Mouse (Mus musculus): ENCODE data around the gene 2010300C02Rik.
"Not testable (repeated sequence)": the region's sequence is repeated elsewhere in the genome, so short reads cannot be mapped to it uniquely, and the experiment has no call there.

The 2010300C02Rik gene

DNA sequence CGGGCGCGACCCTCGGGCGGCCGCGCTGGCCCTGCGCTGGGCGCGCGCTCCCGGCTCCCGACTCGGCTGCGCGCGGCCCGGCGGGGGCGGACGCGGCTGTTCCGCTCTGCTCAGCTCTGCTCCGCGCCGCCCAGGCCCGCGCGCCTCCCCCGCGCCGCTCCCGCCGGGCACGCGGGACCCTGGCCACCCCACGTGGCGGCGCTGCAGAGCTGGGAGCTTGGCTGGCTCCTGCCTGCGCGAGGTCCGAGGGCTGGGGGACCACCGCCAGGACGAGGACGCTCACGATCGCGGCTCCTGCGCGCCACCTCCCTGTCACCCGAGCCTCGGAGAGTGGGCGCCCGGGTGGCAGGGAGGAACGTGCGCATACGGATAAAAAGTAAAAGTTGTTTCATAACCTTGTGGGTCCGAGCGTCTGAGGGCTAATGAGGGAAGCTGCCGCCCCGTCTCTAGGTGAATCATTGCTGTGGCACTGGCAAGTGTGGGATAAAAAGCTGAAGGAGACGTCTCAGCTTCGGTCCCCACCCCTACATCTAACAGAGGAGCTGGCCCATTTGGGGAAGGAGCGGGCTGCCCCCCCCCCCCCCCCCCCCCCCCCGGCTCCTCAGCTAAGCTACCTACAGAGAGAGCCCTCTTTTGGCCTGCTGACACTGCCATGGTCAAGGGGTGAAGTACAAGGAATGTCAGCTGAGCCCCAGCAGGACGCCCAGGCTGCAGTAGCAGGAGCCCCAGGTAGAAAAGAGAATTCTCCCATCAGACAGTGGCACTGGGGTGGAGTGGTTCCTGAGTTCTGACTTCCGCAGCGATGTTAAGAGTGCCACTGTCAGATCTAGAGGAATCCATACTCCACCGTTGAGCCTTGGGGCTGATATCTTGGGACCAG is at the start of gene 2010300C02Rik:
TSS of gene 2010300C02Rik (minus strand) at position 325 of the 880 bp plus-strand sequence.
- DNase-seq (ENCODE audit: low spot score): peak; percentile 66

DNA sequence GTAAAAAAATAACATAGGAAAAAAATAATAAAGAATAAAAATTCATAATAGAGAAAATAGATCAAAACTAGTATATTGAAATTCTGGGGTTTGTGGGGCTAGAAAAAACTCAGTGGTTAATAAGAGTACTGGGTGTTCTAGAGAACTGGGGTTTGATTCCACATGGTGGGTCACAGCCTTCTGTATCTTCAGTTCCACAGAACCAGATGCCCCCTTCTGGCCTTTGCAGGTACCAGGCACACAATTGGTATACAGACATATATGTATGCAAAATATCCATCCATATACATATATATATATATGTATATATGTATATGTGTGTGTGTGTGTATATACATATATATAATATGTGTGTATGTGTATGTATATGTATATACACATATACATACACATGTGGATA is 39.5 kb upstream of the 2010300C02Rik start:
- peak; percentile 11 for DNase-seq (ENCODE audit: low spot score)

GRCm38 (mm10) chr1:37744650-37745259 is 24.9 kb upstream of the 2010300C02Rik start:
- DNase-seq (ENCODE audit: low spot score): no peak

DNA sequence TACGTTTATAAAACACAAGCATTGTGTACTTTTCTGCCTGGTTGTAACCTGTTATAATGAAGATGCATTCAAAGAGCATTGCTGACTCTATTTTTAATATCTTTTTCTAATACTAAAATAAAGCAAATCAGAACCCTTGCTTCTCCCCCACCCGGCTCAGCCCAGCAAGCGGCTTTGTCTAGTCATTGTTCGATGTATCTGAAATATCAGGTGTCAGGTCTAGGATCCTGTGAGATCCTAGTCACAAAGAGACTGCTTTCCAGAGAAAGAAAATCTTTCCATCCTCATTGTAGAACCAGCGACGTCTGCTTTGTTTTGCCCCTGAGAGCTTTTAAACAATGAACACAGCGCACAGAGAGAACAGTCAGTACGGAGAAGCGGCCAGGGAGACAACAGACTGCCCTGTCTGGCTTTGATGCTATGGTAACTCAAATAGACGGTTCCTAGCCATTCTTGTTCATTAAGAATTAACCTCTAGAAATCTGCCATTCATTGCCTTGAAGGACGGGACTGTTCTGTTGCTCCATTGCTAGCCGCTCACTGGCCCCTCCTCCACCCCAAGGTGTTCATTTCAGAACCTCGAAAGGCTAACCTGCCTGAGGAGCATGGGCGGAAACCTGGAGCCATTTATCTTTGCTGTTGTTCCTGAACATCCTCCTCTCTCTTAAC is 22.9 kb upstream of the 2010300C02Rik start:
- DNase-seq (ENCODE audit: low spot score): no peak

DNA sequence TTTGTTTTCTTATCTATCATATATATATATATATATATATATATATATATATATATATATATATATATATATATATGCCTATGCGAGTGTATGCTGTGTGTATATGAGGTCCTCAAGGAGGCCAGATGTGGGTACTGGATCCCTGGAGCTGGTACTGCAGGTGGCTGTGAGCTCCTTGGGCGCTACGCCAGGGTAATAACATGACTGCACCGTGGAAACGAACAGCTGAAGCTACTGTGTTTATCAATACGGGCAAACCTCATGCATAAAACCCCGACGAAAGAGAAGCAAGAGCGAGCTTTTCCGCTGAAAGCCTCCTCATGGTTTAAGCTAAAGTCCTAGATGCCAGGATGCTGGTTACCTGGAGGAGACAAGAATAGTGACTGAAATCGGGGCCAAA is 22.2 kb upstream of the 2010300C02Rik start:
- DNase-seq (ENCODE audit: low spot score): no peak

DNA sequence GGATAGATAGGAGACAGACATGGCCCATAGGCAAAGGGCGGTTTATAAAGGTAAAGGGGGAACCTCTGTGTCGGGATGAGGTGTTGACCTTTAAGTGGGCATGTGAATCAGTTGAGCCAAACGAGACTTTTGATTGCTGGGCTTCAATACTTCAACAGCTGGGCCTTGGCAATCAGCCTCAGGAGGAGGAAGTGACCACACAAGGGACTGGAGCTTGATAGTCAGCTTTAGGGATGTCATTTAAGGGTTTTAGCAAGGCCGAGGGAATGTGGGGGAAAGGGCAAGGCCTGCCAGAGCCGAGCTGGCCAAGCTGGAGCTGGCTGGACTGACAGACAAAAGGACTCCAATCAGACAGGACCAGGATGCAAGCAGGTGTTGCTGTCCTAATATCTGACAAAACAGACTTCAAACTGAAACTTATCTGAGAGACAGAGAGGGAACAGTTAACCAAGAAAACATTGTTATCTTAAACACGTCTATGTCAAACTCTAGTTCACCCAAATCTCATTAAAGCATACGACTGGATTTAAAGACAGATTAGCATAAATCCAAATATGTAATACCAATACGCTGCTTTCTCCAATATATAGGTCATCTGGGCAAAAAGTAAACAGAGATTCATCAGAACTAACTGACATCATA is 20.4 kb upstream of the 2010300C02Rik start:
- DNase-seq (ENCODE audit: low spot score): no peak

GRCm38 (mm10) chr1:37738895-37739294 is 19.0 kb upstream of the 2010300C02Rik start:
- DNase-seq (ENCODE audit: low spot score): no peak

GRCm38 (mm10) chr1:37737045-37737444 is 17.2 kb upstream of the 2010300C02Rik start:
- DNase-seq (ENCODE audit: low spot score): no peak

- DNase-seq (ENCODE audit: low spot score): no peak
Measured at GRCm38 (mm10) chr1:37735932-37736331, 16.0 kb upstream of the 2010300C02Rik start.

DNA sequence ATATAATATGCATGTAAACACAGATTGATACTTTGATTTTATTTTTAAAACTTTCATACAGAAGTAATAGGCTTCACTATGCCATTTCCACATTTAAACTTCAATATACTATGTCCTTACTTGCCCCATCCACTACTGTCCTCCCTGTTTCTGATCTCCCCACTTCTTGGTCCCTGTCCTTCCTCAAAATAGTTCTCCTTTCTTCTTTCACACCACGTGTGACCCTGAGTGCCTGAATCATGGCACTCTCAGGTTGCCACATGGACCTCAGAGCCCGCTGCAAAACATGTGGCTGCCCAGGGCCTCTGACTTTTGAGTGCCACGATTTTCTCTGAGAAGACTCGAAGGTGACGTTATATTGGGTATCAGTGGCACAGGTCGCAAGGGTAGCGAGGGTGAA is 15.0 kb upstream of the 2010300C02Rik start:
- no peak for DNase-seq (ENCODE audit: low spot score)

GRCm38 (mm10) chr1:37729353-37729752 is 9.5 kb upstream of the 2010300C02Rik start:
- DNase-seq (ENCODE audit: low spot score): no peak

DNA sequence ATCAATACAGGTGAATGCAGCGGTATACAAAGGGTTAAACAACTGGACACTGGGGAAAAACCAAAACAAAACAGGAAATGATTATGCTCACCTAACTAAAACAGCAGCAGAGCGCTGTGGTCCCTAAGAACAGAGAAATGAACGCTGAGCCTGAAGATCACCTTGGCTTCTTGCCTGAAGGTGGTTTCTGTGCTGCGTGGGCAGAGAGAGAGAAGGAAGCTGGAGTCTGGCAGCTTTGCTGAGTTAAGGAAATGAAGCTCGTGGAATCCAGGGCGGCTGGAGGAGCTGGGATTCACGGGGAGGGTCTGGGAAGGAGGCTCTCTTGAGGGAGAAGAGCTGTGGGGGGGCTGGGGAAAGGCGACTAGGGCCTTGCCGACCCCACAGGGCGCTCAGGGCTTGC is 8.2 kb upstream of the 2010300C02Rik start:
- DNase-seq (ENCODE audit: low spot score): no peak

DNA sequence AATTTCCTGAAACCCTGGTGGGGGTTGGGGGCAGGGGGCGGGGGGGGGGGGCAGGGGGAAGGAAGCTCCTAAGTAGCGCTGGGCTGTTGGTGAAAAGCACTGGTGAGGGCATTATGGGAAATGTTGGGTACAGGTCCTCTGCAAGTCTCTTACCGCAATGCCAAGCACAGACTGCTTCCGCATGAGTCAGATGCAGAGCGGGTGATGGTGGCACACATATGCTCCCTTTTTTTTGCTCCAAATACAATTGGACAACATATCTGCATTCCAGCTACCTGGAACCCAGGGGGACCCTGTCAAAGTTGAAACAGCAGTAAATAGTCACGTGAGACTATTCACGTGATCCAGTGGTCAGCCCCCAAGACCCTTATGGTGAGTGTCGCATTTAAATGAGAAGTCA is 7.3 kb upstream of the 2010300C02Rik start:
- no peak for DNase-seq (ENCODE audit: low spot score)

- no peak for DNase-seq (ENCODE audit: low spot score)
Measured at GRCm38 (mm10) chr1:37726426-37726825, 6.5 kb upstream of the 2010300C02Rik start.

DNA sequence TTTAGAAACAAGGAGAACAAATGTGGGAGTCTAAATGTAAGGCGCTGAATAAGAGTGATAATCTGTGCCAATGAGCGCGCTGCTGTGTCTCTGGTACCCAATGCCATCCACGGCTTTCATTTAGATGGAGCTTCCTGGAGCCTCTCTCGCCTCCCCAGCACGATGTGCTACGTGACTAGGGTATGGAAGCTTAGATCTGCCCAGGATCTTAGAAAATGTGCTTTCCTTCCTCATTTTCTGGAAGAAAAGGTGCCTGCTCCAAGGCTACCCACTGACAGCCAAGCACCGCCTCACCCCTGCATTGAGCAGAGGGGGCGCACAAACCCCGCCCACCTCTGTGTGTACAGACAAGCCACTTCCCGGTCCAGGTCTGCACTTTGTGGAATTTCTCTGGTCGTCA is 6.0 kb upstream of the 2010300C02Rik start:
- no peak for DNase-seq (ENCODE audit: low spot score)

- DNase-seq (ENCODE audit: low spot score): no peak
Measured at GRCm38 (mm10) chr1:37721092-37721491, 1.2 kb upstream of the 2010300C02Rik start.

DNA sequence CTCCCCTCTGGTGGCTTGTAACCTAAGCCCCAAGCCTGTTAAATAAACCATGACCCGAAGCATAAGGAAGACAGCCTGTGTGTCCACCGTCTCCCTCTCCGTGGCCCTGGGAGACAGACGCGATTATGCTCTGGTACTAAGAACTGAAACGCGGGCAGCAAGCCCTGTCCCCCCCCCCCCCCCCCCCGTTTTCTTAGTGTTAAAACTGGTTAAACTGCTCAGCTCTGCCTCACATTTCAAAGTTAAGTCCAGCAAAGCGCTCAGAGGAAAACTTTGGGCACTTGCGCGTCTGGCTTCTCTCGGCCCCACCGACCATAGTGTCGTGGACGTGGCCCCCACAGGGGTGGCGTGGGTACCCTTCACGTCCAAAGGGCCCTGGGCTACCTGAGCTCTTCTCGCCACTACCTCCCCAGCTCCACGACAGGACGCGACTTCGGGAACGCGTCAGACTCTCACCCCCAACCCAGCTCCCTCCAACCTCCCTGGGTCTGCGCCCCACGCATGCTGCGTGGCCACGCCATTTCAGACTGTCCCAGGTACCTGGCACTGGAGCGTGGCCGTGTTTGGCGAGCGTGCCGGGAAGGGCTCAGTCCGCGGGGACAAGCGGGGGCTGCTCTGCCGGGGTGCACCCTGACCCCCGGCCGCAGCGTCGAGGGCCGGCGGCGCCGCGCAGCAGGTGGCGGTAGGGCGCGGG is 708 bp downstream of the 2010300C02Rik start:
- peak; percentile 13 for DNase-seq (ENCODE audit: low spot score)

- no peak for DNase-seq (ENCODE audit: low spot score)
Measured at GRCm38 (mm10) chr1:37718516-37718915, 1.4 kb downstream of the 2010300C02Rik start.

DNA sequence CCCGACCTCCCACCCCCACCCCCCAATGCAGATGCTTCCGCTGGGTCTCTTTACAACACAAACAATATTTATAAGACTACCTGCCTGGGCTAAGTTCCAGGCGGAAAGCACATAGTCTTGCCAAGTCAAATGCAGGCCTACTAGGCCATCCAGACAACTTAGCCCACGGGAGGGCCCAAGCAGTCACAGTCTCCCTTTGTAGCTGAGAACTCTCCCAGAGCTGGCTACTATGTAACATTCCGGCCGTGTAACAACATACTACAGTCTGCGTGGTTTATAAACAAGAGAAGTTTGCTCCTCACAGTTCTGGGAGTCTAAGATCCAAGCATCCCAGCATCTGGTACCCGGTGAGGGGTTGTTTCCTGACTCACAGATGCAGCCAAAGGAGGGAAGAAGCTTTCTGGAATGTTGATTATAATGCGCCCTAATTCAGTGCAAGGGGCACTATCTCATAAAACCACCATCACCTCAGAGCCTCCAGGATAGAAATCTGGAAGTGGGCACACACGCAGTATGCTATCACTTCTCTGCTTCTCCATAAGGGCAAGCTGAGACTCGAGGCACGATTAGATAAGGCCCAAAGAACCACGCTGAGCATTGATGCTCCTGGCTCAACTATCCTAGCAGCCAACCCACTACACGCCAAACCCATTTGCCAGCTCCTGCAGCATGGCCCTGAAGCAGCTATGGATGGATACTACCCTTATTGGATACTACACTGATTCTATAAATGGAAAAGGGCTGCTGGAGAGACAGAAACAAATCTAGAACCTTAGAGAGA is 2.3 kb downstream of the 2010300C02Rik start:
- DNase-seq (ENCODE audit: low spot score): no peak

GRCm38 (mm10) chr1:37712357-37712737 is 7.5 kb downstream of the 2010300C02Rik start:
- not testable (repeated sequence) for DNase-seq (ENCODE audit: low spot score)

Measured in embryo, embryonic 10 days (tissue).